Mouse (Mus musculus) hindbrain, embryonic 16.5 days (tissue): Measurements from ENCODE around the gene Grxcr1. TPM values are rescaled to one million over a fixed set of nuclear protein-coding genes. Genes with fewer than 3 reads are reported as not detected.

Experiments used
- ATAC-seq: fragments of 200-750 bp; cut with Nextera tagmentation; 2 replicates; pipeline ENCODE4 v1.8.0; 2017; ENCODE audit warnings: moderate TSS enrichment, moderate library complexity
- H3K27ac ChIP-seq: fragments of 300-500 bp; sonication (generic); 2 replicates; pipeline ENCODE4 v1.5.1; 2014; ENCODE audit warnings: low read depth, mild to moderate bottlenecking, control low read depth, low read length, moderate library complexity
- H3K27me3 ChIP-seq: fragments of 300-500 bp; sonication (generic); replicated peaks from 2 replicates; pipeline ENCODE4 v1.6.1; 2014; ENCODE audit warnings: low read length; ENCODE audit not compliant: control insufficient read depth, insufficient read depth
- H3K36me3 ChIP-seq: fragments of 300-500 bp; sonication (generic); 2 replicates; pipeline ENCODE4 v1.6.1; 2014; ENCODE audit warnings: mild to moderate bottlenecking, low read length, moderate library complexity, mixed read lengths; ENCODE audit not compliant: control insufficient read depth, insufficient read depth
- H3K4me1 ChIP-seq: fragments of 300-500 bp; sonication (generic); 2 replicates; pipeline ENCODE4 v1.6.1; 2014; ENCODE audit warnings: low read depth, low read length; ENCODE audit not compliant: control insufficient read depth, insufficient read depth
- H3K4me2 ChIP-seq: fragments of 300-500 bp; sonication (generic); 2 replicates; pipeline ENCODE4 v1.6.1; 2014; ENCODE audit warnings: mild to moderate bottlenecking, low read length, control low read depth, moderate library complexity
- H3K4me3 ChIP-seq: fragments of 300-500 bp; sonication (generic); 2 replicates; pipeline ENCODE4 v1.5.1; 2014; ENCODE audit warnings: mild to moderate bottlenecking, low read length, control low read depth, moderate library complexity
- H3K9ac ChIP-seq: fragments of 300-500 bp; sonication (generic); 2 replicates; pipeline ENCODE4 v1.6.1; 2014; ENCODE audit warnings: low read depth, mild to moderate bottlenecking, control low read depth, low read length, moderate library complexity
- H3K9me3 ChIP-seq: fragments of 300-500 bp; sonication (generic); 2 replicates; pipeline ENCODE4 v1.6.1; 2014; ENCODE audit warnings: mild to moderate bottlenecking, low read length, moderate library complexity; ENCODE audit not compliant: control insufficient read depth
- WGBS: fragments of 180-500 bp; shearing (Covaris S2); extraction: QIAGEN DNeasy Blood & Tissue Kit; methylation state at CpG from one replicate; pipeline ENCODE4 v1.1.7; 2014; 5-methylcytosine and 5-hydroxymethylcytosine counted together
- polyA plus RNA-seq: library from polyadenylated mRNA; unstranded; fragments of >200 nt; fragmentation: Nextera tagmentation; extraction: Ambion mirVana; gene quantifications from 2 replicates; pipeline ENCODE4 v1.2.1, GENCODE M21; 2015

Gene Grxcr1
- polyA plus RNA-seq, 1 experiment from 2014 or later = not detected

DNA sequence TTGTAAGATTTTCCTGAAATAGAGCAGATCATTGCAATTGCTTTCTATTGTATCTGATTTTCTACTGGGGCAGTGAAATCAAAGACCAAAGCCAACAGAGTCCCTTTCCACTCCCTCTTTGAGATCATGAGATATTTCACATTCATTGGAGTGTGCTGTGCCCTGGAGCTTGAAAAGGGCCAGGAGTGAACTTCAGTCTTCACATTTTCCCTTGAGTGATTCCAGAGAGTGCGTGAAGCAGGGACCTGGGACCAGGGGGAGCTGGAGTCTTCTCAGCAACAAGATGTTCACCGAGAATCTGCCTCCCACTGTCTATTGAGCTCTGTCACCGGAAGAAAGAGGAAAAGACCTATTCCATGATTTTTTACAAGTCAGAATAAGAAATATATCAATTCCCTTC, 91.2 kb downstream of the Grxcr1 start:
- no peaks in the 10 kb centered on the region for H3K27me3 ChIP-seq
- no peaks in the 10 kb centered on the region for H3K36me3 ChIP-seq
- H3K9me3 ChIP-seq = no peaks in the 10 kb centered on the region
- H3K4me3 ChIP-seq = no peak overlapping the region
- no peaks in the 10 kb centered on the region for H3K4me1 ChIP-seq
- H3K4me2 ChIP-seq = no peak overlapping the region
- no peak overlapping the region for H3K27ac ChIP-seq
- no peak for ATAC-seq
- WGBS = 54% methylated on average over 3 of the region's 3 CpGs
- H3K9ac ChIP-seq = no peak overlapping the region

DNA sequence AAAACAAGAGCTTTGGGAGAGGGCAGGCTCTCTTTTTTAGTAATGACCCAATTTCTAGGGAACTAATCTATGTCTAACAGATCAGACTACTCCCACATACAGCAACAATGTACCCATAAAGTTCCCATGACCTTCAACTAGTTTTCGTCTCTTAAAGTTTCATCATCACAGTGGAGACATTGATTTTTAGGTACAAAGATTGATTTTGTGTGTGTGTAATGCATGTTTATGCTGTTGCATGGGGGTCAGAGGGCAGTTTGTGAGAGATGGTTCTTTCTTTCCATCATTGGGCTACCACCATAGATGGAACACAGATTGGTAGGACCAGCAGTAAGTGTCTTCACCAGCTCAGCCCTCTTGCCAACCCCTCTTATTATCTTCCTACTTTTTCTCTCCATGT, 93.8 kb downstream of the Grxcr1 start:
- Histone ChIP-seq H3K4me1 (no peaks in the 10 kb centered on the region), H3K4me3 (no peak overlapping the region), H3K36me3 (no peaks in the 10 kb centered on the region), H3K9me3 (no peaks in the 10 kb centered on the region), H3K27ac (no peak overlapping the region), H3K4me2 (no peak overlapping the region), H3K9ac (no peak overlapping the region), H3K27me3 (no peaks in the 10 kb centered on the region)
- ATAC-seq = no peak
- 100% methylated on average over 1 of the region's 1 CpGs for WGBS

DNA sequence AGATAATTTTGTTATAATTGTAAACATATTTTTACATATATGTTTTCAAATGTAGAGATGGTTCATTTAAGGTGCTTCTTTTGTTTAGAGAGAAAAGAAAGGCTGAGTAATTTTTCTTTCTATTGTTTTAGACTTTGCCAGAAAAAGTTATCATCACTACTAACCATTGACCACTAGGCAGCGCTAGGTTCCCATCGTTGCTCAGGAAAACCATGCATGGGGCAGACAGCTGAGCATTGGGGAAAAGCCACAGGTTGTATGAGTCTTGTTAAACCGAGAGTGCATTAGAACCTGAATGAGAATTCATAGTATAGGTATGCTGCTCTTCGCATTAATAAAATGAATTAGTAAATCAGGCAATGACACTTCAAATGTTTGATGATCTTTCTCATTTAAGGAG, 96.8 kb downstream of the Grxcr1 start:
- Histone ChIP-seq H3K4me3 (no peak overlapping the region), H3K9me3 (no peaks in the 10 kb centered on the region), H3K27ac (no peak overlapping the region), H3K4me2 (no peak overlapping the region), H3K9ac (no peak overlapping the region), H3K27me3 (no peaks in the 10 kb centered on the region), H3K4me1 (no peaks in the 10 kb centered on the region), H3K36me3 (no peaks in the 10 kb centered on the region)
- ATAC-seq = no peak
- 11% methylated on average over 4 of the region's 4 CpGs for WGBS

DNA sequence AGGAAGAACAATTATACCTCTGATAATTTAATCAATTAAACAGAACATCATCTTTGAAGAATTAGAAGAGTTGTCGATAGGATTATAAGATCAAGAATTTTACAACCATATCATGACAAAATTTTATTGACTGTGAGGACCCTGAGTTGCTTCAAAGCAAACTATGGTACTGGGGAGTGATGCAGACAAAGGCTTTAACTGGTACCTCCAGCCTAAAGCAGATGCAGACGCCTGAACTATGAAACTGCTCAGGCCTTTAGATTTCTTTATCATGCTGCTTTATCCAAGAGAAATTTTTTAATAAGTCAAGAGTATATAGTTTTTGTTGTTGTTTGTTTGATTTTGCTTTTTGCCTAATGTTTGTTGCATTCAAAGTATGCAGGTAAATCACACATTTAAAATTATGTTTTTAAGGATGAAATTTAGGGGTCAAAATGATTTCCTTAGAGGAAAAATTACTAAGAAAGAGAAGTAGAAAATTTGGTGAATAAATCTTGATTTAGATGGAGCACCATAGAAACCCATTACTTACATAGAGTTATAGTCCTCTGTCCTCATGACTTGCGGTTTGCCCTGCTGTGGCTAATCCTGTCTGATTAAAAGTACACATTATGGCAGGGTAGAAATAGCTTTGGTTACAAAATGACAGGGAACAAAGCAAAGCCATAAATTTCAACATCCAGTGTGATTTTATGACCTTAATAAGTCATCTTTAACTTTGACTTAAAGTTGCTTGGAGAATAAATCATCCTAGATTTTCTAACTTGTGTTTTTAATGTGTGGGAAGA, 97.4 kb downstream of the Grxcr1 start:
- Histone ChIP-seq H3K9ac (no peak overlapping the region), H3K36me3 (no peaks in the 10 kb centered on the region), H3K4me1 (no peaks in the 10 kb centered on the region), H3K4me3 (no peak overlapping the region), H3K9me3 (no peaks in the 10 kb centered on the region), H3K27ac (no peak overlapping the region), H3K27me3 (no peaks in the 10 kb centered on the region), H3K4me2 (no peak overlapping the region)
- WGBS = 79% methylated on average over 3 of the region's 3 CpGs
- ATAC-seq = no peak

DNA sequence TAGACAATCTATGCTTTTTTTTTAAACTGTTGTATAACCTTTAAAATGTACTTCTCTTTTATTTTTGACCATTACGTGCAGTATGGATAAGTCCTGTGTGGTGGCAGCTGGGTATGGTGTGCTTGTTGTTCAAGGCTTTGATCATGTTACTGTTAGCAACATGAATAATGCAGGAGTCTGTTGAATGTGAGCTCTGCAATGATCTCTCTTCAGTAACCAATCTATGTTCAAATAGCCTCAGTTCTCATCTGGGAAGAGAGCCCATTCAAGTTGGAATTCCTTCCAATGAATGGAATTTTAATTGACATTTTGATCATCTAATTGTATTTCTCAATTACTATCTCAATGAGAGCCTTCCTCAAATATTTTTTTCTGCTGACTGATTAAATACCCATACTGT, 115.2 kb downstream of the Grxcr1 start:
- H3K9me3 ChIP-seq = no peaks in the 10 kb centered on the region
- no peak for ATAC-seq
- H3K9ac ChIP-seq = no peak overlapping the region
- no peaks in the 10 kb centered on the region for H3K4me1 ChIP-seq
- no peak overlapping the region for H3K27ac ChIP-seq
- H3K4me2 ChIP-seq = no peak overlapping the region
- no peaks in the 10 kb centered on the region for H3K27me3 ChIP-seq
- H3K4me3 ChIP-seq = no peak overlapping the region
- H3K36me3 ChIP-seq = no peaks in the 10 kb centered on the region
- WGBS = 36% methylated on average over 1 of the region's 1 CpGs

DNA sequence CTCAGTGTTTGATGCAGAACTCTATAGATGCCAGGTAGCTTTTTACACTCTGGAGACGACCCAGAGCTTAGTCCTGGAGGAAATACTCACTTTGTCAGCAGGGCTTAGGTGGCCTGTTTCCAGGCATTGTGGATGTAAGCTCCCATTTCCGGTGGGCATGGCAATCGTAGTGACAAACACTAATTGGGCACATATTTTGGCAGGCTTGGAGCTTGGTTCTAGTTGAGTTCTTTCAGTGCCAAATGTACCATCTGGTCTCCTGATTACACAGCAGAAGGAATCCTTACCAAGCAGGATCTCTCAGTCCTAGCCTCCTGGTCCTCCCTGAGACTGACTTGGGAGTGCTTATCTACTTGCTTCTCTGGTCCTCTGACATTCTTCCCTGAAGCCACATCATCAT, 118.3 kb downstream of the Grxcr1 start:
- H3K27ac ChIP-seq = no peak overlapping the region
- H3K9ac ChIP-seq = no peak overlapping the region
- no peaks in the 10 kb centered on the region for H3K36me3 ChIP-seq
- no peaks in the 10 kb centered on the region for H3K9me3 ChIP-seq
- peak; percentile 88 for ATAC-seq
- no peaks in the 10 kb centered on the region for H3K4me1 ChIP-seq
- WGBS = 42% methylated on average over 3 of the region's 3 CpGs
- H3K4me2 ChIP-seq = no peak overlapping the region
- no peak overlapping the region for H3K4me3 ChIP-seq
- no peaks in the 10 kb centered on the region for H3K27me3 ChIP-seq

DNA sequence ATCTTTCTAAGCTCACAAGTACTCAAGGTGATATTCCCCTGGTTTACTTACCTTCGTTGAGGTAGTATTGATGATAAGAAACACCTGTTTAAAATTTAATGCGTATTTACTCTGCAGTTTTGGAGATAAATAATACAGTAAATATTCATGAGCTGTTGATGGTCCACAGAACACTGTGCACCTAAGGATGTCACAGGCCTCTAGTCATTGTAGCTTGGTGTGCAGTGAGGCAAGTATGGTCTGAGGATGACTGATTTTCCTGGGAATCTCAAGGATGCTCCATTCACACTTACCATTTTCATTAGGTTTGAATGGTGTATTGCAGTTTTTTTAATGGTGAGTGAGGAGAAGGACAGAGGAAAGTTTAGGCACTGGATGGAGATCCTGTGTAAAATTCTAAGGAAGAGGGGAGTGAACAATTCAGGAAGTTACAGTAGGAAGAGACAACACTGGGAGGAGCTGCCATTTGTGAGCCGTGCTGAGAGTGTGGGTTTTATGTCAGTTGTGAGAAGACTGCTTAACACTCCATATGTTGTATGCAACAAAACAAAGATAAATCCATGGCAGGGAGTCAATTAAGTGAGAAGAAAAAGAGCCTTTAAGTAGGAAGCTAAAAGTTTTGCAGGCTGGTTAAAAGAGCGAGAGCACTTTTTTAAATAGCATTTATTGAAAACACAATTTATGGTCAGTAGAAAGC, 118.9 kb downstream of the Grxcr1 start:
- Histone ChIP-seq H3K27me3 (no peaks in the 10 kb centered on the region), H3K4me2 (no peak overlapping the region), H3K27ac (no peak overlapping the region), H3K36me3 (no peaks in the 10 kb centered on the region), H3K4me1 (no peaks in the 10 kb centered on the region), H3K9me3 (no peaks in the 10 kb centered on the region), H3K9ac (no peak overlapping the region), H3K4me3 (no peak overlapping the region)
- ATAC-seq = 0 out of 2 replicates have a peak, but pooled peaks have one; percentile 56
- 80% methylated on average over 4 of the region's 4 CpGs for WGBS

DNA sequence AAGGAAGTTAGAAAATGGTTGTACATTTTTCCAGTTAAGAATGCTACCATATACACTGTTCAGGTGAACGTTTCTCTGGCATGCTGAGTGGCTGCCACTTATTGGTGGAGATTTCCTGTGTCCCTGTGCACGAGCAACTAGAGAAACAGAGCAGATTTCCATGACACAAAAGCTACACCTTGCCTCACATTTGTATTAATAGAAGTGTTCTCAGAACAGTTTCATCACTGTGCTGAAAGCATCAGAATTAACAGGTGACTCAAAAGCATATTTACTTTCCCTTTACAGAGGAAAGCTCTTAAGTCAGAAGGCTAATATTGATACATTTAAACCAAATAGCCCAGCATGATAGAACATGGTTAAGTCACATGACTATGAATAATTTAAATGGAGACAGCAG, 130.9 kb downstream of the Grxcr1 start:
- 70% methylated on average over 2 of the region's 2 CpGs for WGBS
- no peaks in the 10 kb centered on the region for H3K27me3 ChIP-seq
- H3K27ac ChIP-seq = no peak overlapping the region
- H3K4me1 ChIP-seq = no peaks in the 10 kb centered on the region
- no peak overlapping the region for H3K4me2 ChIP-seq
- H3K9ac ChIP-seq = no peak overlapping the region
- no peak for ATAC-seq
- no peaks in the 10 kb centered on the region for H3K36me3 ChIP-seq
- H3K4me3 ChIP-seq = no peak overlapping the region
- no peaks in the 10 kb centered on the region for H3K9me3 ChIP-seq

DNA sequence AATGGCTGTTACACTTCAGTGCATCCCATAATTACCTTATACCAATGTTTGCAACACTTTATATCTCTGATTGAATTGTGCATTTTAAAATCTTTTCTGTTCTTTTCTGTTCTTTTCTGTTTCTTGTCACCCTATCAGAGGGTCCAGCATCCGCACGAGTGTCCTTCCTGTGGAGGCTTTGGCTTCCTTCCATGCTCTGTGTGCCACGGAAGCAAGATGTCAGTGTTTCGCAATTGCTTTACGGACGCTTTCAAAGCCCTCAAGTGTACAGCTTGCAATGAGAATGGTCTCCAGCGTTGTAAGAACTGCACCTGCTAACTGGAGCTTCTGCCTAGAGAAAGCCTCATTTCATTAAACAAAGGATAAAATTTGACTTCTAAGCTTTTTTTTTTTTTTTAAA, 134.3 kb downstream of the Grxcr1 start:
- ATAC-seq = no peak
- Histone ChIP-seq H3K27me3 (no peaks in the 10 kb centered on the region), H3K27ac (no peak overlapping the region), H3K36me3 (no peaks in the 10 kb centered on the region), H3K4me3 (no peak overlapping the region), H3K4me1 (no peaks in the 10 kb centered on the region), H3K4me2 (no peak overlapping the region), H3K9me3 (no peaks in the 10 kb centered on the region), H3K9ac (no peak overlapping the region)
- 78% methylated on average over 7 of the region's 7 CpGs for WGBS
